ENCODE assay signal across 9 mouse cellular contexts in the genomic region with DNA sequence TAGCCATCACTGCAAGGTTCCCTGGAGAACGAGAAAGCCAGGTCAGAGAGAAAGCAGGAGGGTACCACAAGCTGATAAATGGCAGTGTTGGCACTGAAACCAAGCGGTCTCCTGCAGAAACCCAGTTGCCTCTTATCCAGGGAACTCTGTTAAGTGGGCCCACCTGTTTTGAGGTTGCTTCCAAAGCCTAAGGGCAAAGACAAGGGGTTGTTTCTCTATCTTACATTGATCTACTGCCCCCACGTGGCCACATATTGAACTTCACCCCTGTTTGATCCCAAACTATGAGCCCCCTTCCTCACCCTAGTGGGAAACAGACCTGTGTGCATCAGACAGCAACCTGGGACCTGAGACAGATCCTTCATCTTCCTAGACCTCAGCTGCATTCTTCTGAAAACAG. TPM values are rescaled to one million over a fixed set of nuclear protein-coding genes. Genes with fewer than 3 reads are reported as not detected.
DNase-seq lines count a peak whose midpoint lies in the region; ATAC-seq and TF ChIP-seq lines count a peak whose summit lies in the region.
"Had no signal": no experiment of that assay in that cellular context is flagged by ENCODE, and none has a peak within 500 bp of the region (broad histone marks: within the 10 kb centered on the region; RNA-seq: fewer than 3 reads in every experiment).

No protein-coding gene starts in this region.

- no peak overlapping the region for H3K4me2 ChIP-seq in forebrain, embryonic 14.5 days (ENCODE audit: low read length)
- no peak overlapping the region for H3K4me2 ChIP-seq in hindbrain, embryonic 14.5 days (replicated peaks)
- H3K4me2 ChIP-seq: liver, embryonic 15.5 days had no signal

- no peaks in the 10 kb centered on the region for H3K36me3 ChIP-seq in forebrain, embryonic 14.5 days (ENCODE audit: control insufficient read depth, insufficient read depth, low read length)
- H3K36me3 ChIP-seq in hindbrain, embryonic 14.5 days (replicated peaks; ENCODE audit: control insufficient read depth, insufficient read depth), result no peaks in the 10 kb centered on the region
- H3K36me3 ChIP-seq: liver, embryonic 15.5 days had no signal

- no peak overlapping the region for H3K27ac ChIP-seq in cerebellum, adult 2 months (ENCODE audit: insufficient read depth, low read length)
- H3K27ac ChIP-seq in forebrain, embryonic 14.5 days (ENCODE audit: low read depth, low read length), result no peak overlapping the region
- no peak overlapping the region for H3K27ac ChIP-seq in hindbrain, embryonic 14.5 days
- H3K27ac ChIP-seq: liver, embryonic 15.5 days had no signal

- H3K27me3 ChIP-seq in cerebellum, adult 2 months (ENCODE audit: control insufficient read depth, insufficient read depth, low read length), result no peaks in the 10 kb centered on the region
- no peaks in the 10 kb centered on the region for H3K27me3 ChIP-seq in forebrain, embryonic 14.5 days (replicated peaks; ENCODE audit: control insufficient read depth, insufficient read depth, low read length)
- no peaks in the 10 kb centered on the region for H3K27me3 ChIP-seq in hindbrain, embryonic 14.5 days (ENCODE audit: control insufficient read depth, insufficient read depth, low read length)

- ATAC-seq in forebrain, embryonic 14.5 days, result peak; percentile 49
- 0 out of 2 replicates have a peak, but pooled peaks have one; percentile 50 for ATAC-seq in hindbrain, embryonic 14.5 days (ENCODE audit: low FRiP score)

- H3K9ac ChIP-seq in forebrain, embryonic 14.5 days (ENCODE audit: low read length), result no peak overlapping the region
- H3K9ac ChIP-seq in hindbrain, embryonic 14.5 days, result no peak overlapping the region
- H3K9ac ChIP-seq: liver, embryonic 15.5 days had no signal

- H3K4me3 ChIP-seq in cerebellum, adult 2 months (replicated peaks; ENCODE audit: insufficient read depth, low read depth, low read length), result no peak overlapping the region
- H3K4me3 ChIP-seq in forebrain, embryonic 14.5 days (ENCODE audit: low read depth, low read length), result no peak overlapping the region
- H3K4me3 ChIP-seq in hindbrain, embryonic 14.5 days (replicated peaks; ENCODE audit: low read length), result no peak overlapping the region
- H3K4me3 ChIP-seq: liver, embryonic 15.5 days had no signal

- DNase-seq in cerebellum, adult 2 months, result peak; percentile 19 to 33
- no peak for DNase-seq in cerebellum, adult 11 months
- DNase-seq in adrenal gland, postnatal 36 days, result peak; percentile 53 to 64
- peak; percentile 81 for DNase-seq in forebrain, embryonic 14.5 days (ENCODE audit: low spot score)
- peak; percentile 78 for DNase-seq in hindbrain, embryonic 14.5 days (ENCODE audit: low spot score)
- peak; percentile 55 to 62 for DNase-seq in layer of hippocampus, postnatal 14 days (ENCODE audit: low spot score in 2 of 2)
- peak; percentile 81 for DNase-seq in lung, postnatal 36 days
- peak; percentile 4 to 21 for DNase-seq in spleen, postnatal 36 days (ENCODE audit: low spot score in 2 of 2)

- H3K4me1 ChIP-seq in cerebellum, adult 2 months (ENCODE audit: control insufficient read depth, insufficient read depth, low read length), result no peaks in the 10 kb centered on the region
- H3K4me1 ChIP-seq in forebrain, embryonic 14.5 days (ENCODE audit: control insufficient read depth, insufficient read depth, low read length), result no peaks in the 10 kb centered on the region
- no peaks in the 10 kb centered on the region for H3K4me1 ChIP-seq in hindbrain, embryonic 14.5 days (replicated peaks; ENCODE audit: control insufficient read depth, insufficient read depth, low read length)

- TF ChIP-seq CTCF in cerebellum, adult 2 months (IDR thresholded peaks at IDR 0.05; ENCODE audit: borderline replicate concordance, insufficient read depth, low read depth, low read length), result peak; percentile 63; the same call in 1 of the 2 replicates

- WGBS in cerebellum, adult 2 months, result 28% methylated on average over 3 of the region's 3 CpGs
- 25% methylated on average over 3 of the region's 3 CpGs for WGBS in forebrain, embryonic 14.5 days
- WGBS in hindbrain, embryonic 14.5 days, result 38% methylated on average over 3 of the region's 3 CpGs

- no peaks in the 10 kb centered on the region for H3K9me3 ChIP-seq in forebrain, embryonic 14.5 days (replicated peaks; ENCODE audit: control insufficient read depth, low read length)
- H3K9me3 ChIP-seq in hindbrain, embryonic 14.5 days (ENCODE audit: control insufficient read depth, low read length), result no peaks in the 10 kb centered on the region
- H3K9me3 ChIP-seq: liver, embryonic 15.5 days had no signal

- TF ChIP-seq POLR2A in cerebellum, adult 2 months (IDR thresholded peaks at IDR 0.05; ENCODE audit: borderline replicate concordance, insufficient read depth, low read length), result no peak

RNA-seq across cellular contexts. Expression of a gene that starts 42.2 kb away (rescaled TPM):
- 5.5 and 6.2 TPM in 2 replicates for polyA plus RNA-seq in cerebellum, adult 2 months (2012; rRNA removed)
- 10 to 100 TPM; 12.3 to 14.7 TPM for total RNA-seq in adrenal gland, postnatal 36 days (2021)
- 6.8 and 6.9 TPM in 2 replicates for polyA plus RNA-seq in forebrain, embryonic 14.5 days (2014; fragmentation: Nextera tagmentation; extraction: Ambion mirVana)
- polyA plus RNA-seq in hindbrain, embryonic 14.5 days (2014; fragmentation: Nextera tagmentation; extraction: Ambion mirVana), result 7.2 and 7.3 TPM in 2 replicates
- total RNA-seq in layer of hippocampus, postnatal 14 days (2021), result 1 to 10 TPM; 4.6 to 5.2 TPM
